Mouse (Mus musculus) limb, embryonic 12.5 days (tissue): ENCODE results near the gene Zcchc3. TPM values are rescaled to one million over a fixed set of nuclear protein-coding genes. Genes with fewer than 3 reads are reported as not detected.

Experiments
- ATAC-seq: fragments of 200-750 bp; cut with Nextera tagmentation; 2 replicates; pipeline ENCODE4 v1.8.0; 2017; ENCODE audit warnings: low read depth, moderate TSS enrichment; ENCODE audit not compliant: insufficient number of reproducible peaks, insufficient read depth, low FRiP score, low TSS enrichment
- H3K27ac ChIP-seq: fragments of 300-500 bp; sonication (generic); 2 replicates; pipeline ENCODE4 v1.5.1; 2016; ENCODE audit warnings: mild to moderate bottlenecking, moderate library complexity
- H3K27me3 ChIP-seq: fragments of 300-500 bp; sonication (generic); 2 replicates; pipeline ENCODE4 v1.6.1; 2016; ENCODE audit warnings: mild to moderate bottlenecking, moderate library complexity
- H3K36me3 ChIP-seq: fragments of 300-500 bp; sonication (generic); 2 replicates; pipeline ENCODE4 v1.6.1; 2016; ENCODE audit warnings: mild to moderate bottlenecking, moderate library complexity
- H3K4me1 ChIP-seq: fragments of 300-500 bp; sonication (generic); replicated peaks from 2 replicates; pipeline ENCODE4 v1.6.1; 2016
- H3K4me2 ChIP-seq: fragments of 300-500 bp; sonication (generic); 2 replicates; pipeline ENCODE4 v1.6.1; 2016; ENCODE audit warnings: mild to moderate bottlenecking, moderate library complexity
- H3K4me3 ChIP-seq: fragments of 300-500 bp; sonication (generic); replicated peaks from 2 replicates; pipeline ENCODE4 v1.5.1; 2016; ENCODE audit warnings: mild to moderate bottlenecking
- H3K9ac ChIP-seq: fragments of 300-500 bp; sonication (generic); replicated peaks from 2 replicates; pipeline ENCODE4 v1.6.1; 2016; ENCODE audit warnings: mild to moderate bottlenecking, moderate library complexity
- H3K9me3 ChIP-seq: fragments of 300-500 bp; sonication (generic); 2 replicates; pipeline ENCODE4 v1.6.1; 2016; ENCODE audit warnings: mild to moderate bottlenecking, moderate library complexity
- WGBS: fragments of 180-500 bp; shearing (Covaris S2); methylation state at CpG from one replicate; pipeline ENCODE4 v1.1.7; 2016; 5-methylcytosine and 5-hydroxymethylcytosine counted together
- polyA plus RNA-seq: library from polyadenylated mRNA; unstranded; fragments of >200 nt; fragmentation: Nextera tagmentation; extraction: Ambion mirVana; gene quantifications from 2 replicates; pipeline ENCODE4 v1.2.1, GENCODE M21; 2016

Zcchc3 gene
- polyA plus RNA-seq = 74.1 and 76.6 TPM in 2 replicates

GRCm38 (mm10) chr2:152414591-152415165 is at the start of gene Zcchc3:
Gene Zcchc3, minus strand, starts transcription at chr2:152415027.
- Histone ChIP-seq H3K4me3 (peak within 1 kb of the TSS; percentile 89), H3K9ac (peak within 1 kb of the TSS; percentile 99), H3K36me3 (no peaks in the 10 kb centered on the region), H3K4me1 (peaks cover 36% of the 10 kb centered on the region), H3K27ac (peak within 1 kb of the TSS; percentile 99), H3K4me2 (peak within 1 kb of the TSS; percentile 95), H3K27me3 (no peaks in the 10 kb centered on the region), H3K9me3 (peaks cover 10% of the 10 kb centered on the region; the same call in 1 of the 2 replicates)
- ATAC-seq = peak; percentile 65
- WGBS = under 1% methylated on average over 56 of the region's 65 CpGs

DNA sequence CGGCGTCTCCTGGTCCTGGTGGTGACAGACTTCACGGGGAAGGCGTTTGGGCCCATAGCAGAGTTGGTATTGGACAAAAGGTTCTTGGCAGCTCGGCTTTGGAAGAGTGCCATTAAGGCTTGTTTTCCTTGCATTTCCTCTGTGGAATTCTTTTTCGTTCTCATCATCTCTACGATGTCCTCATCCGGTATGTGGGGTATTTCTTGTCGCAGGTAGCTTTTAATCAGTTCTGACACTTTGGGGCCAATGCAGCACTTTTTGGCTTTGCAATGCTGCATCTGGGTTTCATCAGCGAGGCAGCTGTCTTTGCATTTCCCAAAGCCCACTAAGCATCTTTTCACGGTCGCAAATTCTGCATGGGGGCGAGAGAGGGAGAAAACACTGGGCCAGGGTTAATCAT is 44.4 kb upstream of the Zcchc3 start:
- no peak for ATAC-seq
- H3K9me3 ChIP-seq = no peaks in the 10 kb centered on the region
- H3K27me3 ChIP-seq = peaks cover 13% of the 10 kb centered on the region; the same call in 1 of the 2 replicates
- no peak overlapping the region for H3K27ac ChIP-seq
- no peak overlapping the region for H3K4me2 ChIP-seq
- H3K9ac ChIP-seq = no peak overlapping the region
- no peaks in the 10 kb centered on the region for H3K36me3 ChIP-seq
- H3K4me1 ChIP-seq = peaks cover 11% of the 10 kb centered on the region
- WGBS = 45% methylated on average over 13 of the region's 13 CpGs
- no peak overlapping the region for H3K4me3 ChIP-seq

DNA sequence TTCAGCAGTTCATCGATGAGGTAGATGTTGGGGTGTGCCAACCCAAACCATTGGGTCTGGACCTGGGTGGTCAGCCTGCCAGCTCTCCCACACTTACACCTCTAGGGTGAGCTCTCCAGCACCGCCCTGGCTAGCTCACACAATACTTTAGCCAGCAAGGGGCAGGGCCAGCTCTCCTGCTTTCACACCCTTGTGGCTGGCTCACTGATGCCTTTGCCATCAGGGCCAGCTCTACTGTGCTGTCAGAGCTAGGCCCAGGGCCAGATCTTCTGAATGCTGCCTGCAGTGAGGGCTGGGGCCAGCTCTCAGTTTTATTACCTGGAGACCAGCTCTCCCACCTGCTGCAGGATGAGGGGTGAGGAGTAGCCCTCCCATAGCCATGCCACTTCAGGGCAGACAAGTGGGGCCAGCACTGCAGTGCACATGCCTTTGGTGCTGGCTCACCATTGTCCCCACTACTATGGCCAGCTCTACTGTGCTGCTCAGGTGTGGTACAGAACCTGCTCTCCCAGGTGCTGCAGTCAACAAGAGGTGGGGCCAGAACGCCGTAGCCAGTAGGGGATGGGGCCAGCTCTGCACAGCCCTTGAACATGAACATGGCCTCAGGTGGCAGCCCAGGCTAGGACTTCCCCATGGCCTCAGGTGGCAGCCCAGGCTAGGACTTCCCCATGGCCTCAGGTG is 37.4 kb upstream of the Zcchc3 start:
- H3K9me3 ChIP-seq = no peaks in the 10 kb centered on the region
- H3K4me2 ChIP-seq = no peak overlapping the region
- no peak for ATAC-seq
- H3K27me3 ChIP-seq = no peaks in the 10 kb centered on the region
- no peak overlapping the region for H3K27ac ChIP-seq
- no peak overlapping the region for H3K4me3 ChIP-seq
- H3K4me1 ChIP-seq = peaks cover 6% of the 10 kb centered on the region; the same call in 1 of the 2 replicates
- no peaks in the 10 kb centered on the region for H3K36me3 ChIP-seq
- 75% methylated on average over 4 of the region's 4 CpGs for WGBS
- no peak overlapping the region for H3K9ac ChIP-seq

DNA sequence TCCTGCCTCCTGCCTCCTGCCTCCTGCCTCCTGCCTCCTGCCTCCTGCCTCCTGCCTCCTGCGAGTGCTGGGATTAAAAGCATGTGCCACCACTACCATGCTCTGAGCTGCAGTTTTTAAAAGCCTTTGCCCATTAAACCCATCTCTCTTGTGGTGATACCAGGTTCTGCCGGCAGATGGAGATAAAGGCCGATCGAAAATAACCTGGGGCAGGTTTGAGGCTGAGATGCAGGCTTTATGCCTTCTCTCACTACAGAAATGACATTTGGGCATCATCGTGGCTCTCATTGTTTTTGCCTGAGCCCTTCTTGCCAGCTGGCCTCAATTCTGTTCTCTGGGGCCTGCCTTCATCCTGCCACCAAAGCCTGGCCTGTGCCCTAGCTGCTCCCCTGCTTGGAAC is 35.4 kb upstream of the Zcchc3 start:
- H3K27ac ChIP-seq = no peak overlapping the region
- H3K36me3 ChIP-seq = no peaks in the 10 kb centered on the region
- no peak for ATAC-seq
- H3K4me3 ChIP-seq = no peak overlapping the region
- peaks cover 7% of the 10 kb centered on the region; the same call in 1 of the 2 replicates for H3K4me1 ChIP-seq
- 5% methylated on average over 5 of the region's 5 CpGs for WGBS
- no peak overlapping the region for H3K4me2 ChIP-seq
- H3K27me3 ChIP-seq = no peaks in the 10 kb centered on the region
- no peak overlapping the region for H3K9ac ChIP-seq
- H3K9me3 ChIP-seq = no peaks in the 10 kb centered on the region

- WGBS = 64% methylated on average over 5 of the region's 5 CpGs
- H3K4me1 ChIP-seq = peaks cover 7% of the 10 kb centered on the region; the same call in 1 of the 2 replicates
- H3K4me2 ChIP-seq = no peak overlapping the region
- H3K9me3 ChIP-seq = no peaks in the 10 kb centered on the region
- H3K27me3 ChIP-seq = no peaks in the 10 kb centered on the region
- no peak for ATAC-seq
- no peak overlapping the region for H3K9ac ChIP-seq
- H3K27ac ChIP-seq = no peak overlapping the region
- H3K4me3 ChIP-seq = no peak overlapping the region
- H3K36me3 ChIP-seq = no peaks in the 10 kb centered on the region
Observed at GRCm38 (mm10) chr2:152447461-152447860, 32.6 kb upstream of the Zcchc3 start.

DNA sequence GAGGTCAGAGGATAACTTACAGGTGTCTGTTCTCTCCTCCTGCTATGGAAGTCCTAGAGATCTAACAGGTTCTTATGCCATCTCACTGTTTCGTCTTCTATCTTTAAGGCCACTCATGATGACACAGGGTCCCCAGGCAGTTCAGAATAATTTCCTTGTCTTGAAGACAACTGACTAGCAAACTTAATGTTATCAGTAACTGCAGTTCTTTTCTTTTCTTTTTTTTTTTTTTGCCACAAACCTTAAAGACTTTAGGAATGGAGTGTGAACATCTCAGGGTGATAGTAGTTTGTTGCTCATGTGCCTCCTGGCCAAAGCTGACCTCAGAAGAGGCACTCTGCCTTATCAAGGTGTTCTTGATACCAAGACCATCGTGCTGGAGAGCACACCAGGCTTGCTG is 31.8 kb upstream of the Zcchc3 start:
- H3K27me3 ChIP-seq = no peaks in the 10 kb centered on the region
- no peaks in the 10 kb centered on the region for H3K36me3 ChIP-seq
- H3K27ac ChIP-seq = no peak overlapping the region
- no peak overlapping the region for H3K4me3 ChIP-seq
- H3K4me1 ChIP-seq = peaks cover 7% of the 10 kb centered on the region; the same call in 1 of the 2 replicates
- no peak overlapping the region for H3K9ac ChIP-seq
- H3K4me2 ChIP-seq = no peak overlapping the region
- ATAC-seq = no peak
- H3K9me3 ChIP-seq = no peaks in the 10 kb centered on the region
- 68% methylated on average over 2 of the region's 2 CpGs for WGBS

- Histone ChIP-seq H3K4me3 (no peak overlapping the region), H3K27ac (no peak overlapping the region), H3K27me3 (no peaks in the 10 kb centered on the region), H3K4me2 (no peak overlapping the region), H3K9ac (no peak overlapping the region), H3K4me1 (peaks cover 7% of the 10 kb centered on the region; the same call in 1 of the 2 replicates), H3K9me3 (no peaks in the 10 kb centered on the region), H3K36me3 (no peaks in the 10 kb centered on the region)
- ATAC-seq = no peak
- WGBS = 88% methylated on average over 8 of the region's 8 CpGs
Observed at GRCm38 (mm10) chr2:152443281-152443680, 28.5 kb upstream of the Zcchc3 start.

- peaks cover 5% of the 10 kb centered on the region; the same call in 1 of the 2 replicates for H3K4me1 ChIP-seq
- no peaks in the 10 kb centered on the region for H3K36me3 ChIP-seq
- H3K9ac ChIP-seq = no peak overlapping the region
- H3K9me3 ChIP-seq = no peaks in the 10 kb centered on the region
- WGBS = 85% methylated on average over 4 of the region's 4 CpGs
- no peak for ATAC-seq
- no peaks in the 10 kb centered on the region for H3K27me3 ChIP-seq
- no peak overlapping the region for H3K27ac ChIP-seq
- H3K4me2 ChIP-seq = no peak overlapping the region
- no peak overlapping the region for H3K4me3 ChIP-seq
Observed at GRCm38 (mm10) chr2:152442322-152442721, 27.5 kb upstream of the Zcchc3 start.

DNA sequence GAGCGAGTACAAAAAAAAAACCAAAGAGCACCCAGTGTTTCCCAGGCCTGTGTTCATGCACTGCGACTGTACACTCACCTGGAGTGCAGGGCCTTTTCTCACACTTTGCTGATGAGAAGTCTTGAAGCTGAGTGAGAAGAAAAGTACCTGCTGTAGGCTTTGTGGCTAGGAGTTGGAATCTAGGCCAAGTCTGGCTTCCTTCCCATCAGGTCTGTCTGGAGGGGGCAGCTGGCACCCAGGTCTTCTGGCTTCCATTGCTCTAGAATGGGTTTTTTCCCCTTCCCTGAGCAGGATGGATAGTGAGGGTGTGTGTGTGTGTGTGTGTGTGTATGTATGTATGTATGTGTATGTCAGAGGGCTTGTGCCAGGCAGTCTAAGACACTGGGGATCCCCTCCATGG is 25.0 kb upstream of the Zcchc3 start:
- H3K4me1 ChIP-seq = peaks cover 10% of the 10 kb centered on the region; the same call in 1 of the 2 replicates
- H3K9ac ChIP-seq = no peak overlapping the region
- H3K4me2 ChIP-seq = no peak overlapping the region
- H3K36me3 ChIP-seq = no peaks in the 10 kb centered on the region
- no peak overlapping the region for H3K4me3 ChIP-seq
- H3K27ac ChIP-seq = no peak overlapping the region
- WGBS = 69% methylated on average over 2 of the region's 2 CpGs
- ATAC-seq = no peak
- H3K27me3 ChIP-seq = no peaks in the 10 kb centered on the region; the same call in 1 of the 2 replicates
- no peaks in the 10 kb centered on the region for H3K9me3 ChIP-seq

- H3K27ac ChIP-seq = no peak overlapping the region
- H3K4me3 ChIP-seq = no peak overlapping the region
- WGBS = 69% methylated on average over 1 of the region's 1 CpGs
- peaks cover 10% of the 10 kb centered on the region; the same call in 1 of the 2 replicates for H3K4me1 ChIP-seq
- H3K9me3 ChIP-seq = no peaks in the 10 kb centered on the region
- ATAC-seq = no peak
- no peak overlapping the region for H3K9ac ChIP-seq
- no peak overlapping the region for H3K4me2 ChIP-seq
- no peaks in the 10 kb centered on the region for H3K36me3 ChIP-seq
- H3K27me3 ChIP-seq = no peaks in the 10 kb centered on the region; the same call in 1 of the 2 replicates
Observed at GRCm38 (mm10) chr2:152438963-152439362, 24.1 kb upstream of the Zcchc3 start.

GRCm38 (mm10) chr2:152436983-152437860 is 22.4 kb upstream of the Zcchc3 start:
- H3K27me3 ChIP-seq = no peaks in the 10 kb centered on the region; the same call in 1 of the 2 replicates
- no peaks in the 10 kb centered on the region for H3K36me3 ChIP-seq
- H3K4me3 ChIP-seq = peak overlapping the region; percentile 38
- no peak overlapping the region for H3K27ac ChIP-seq
- peaks cover 10% of the 10 kb centered on the region; the same call in 1 of the 2 replicates for H3K4me1 ChIP-seq
- ATAC-seq = peak; percentile 52
- H3K9ac ChIP-seq = peak overlapping the region; percentile 58
- H3K9me3 ChIP-seq = no peaks in the 10 kb centered on the region
- H3K4me2 ChIP-seq = peak overlapping the region; percentile 66
- 4% methylated on average over 23 of the region's 23 CpGs for WGBS
